Mouse (Mus musculus) macrophage (primary cell): ENCODE measurements at regions not wholly inside any gene's neighbourhood (a gene's known extent, or its start where the extent isn't known, plus 50 kb on each side); places are given as distances from the start of the nearest gene placed in this dataset.

Source experiments
- H3K27ac ChIP-seq: fragments of 350-480 bp; formaldehyde crosslinking; 2 replicates; pipeline ENCODE4 v1.9.0; 2021
- H3K36me3 ChIP-seq: fragments of 350-480 bp; formaldehyde crosslinking; 2 replicates; pipeline ENCODE4 v1.9.0; 2021; ENCODE audit errors: inconsistent target
- H3K4me3 ChIP-seq: fragments of 350-480 bp; formaldehyde crosslinking; 2 replicates; pipeline ENCODE4 v1.9.0; 2021; ENCODE audit errors: inconsistent target
- H3K79me2 ChIP-seq: fragments of 350-480 bp; formaldehyde crosslinking; 2 replicates; pipeline ENCODE4 v1.9.0; 2021; ENCODE audit errors: inconsistent target
- WGBS: methylation state at CpG from one replicate; pipeline ENCODE4 v1.1.7; 2026; ENCODE audit warnings: inconsistent platforms; ENCODE audit not compliant: missing documents; 5-methylcytosine and 5-hydroxymethylcytosine counted together

GRCm38 (mm10) chr8:125336799-125337198 lies 232.8 kb downstream of the Sipa1l2 start:
- WGBS = 52% methylated on average over 3 of the region's 3 CpGs
- H3K79me2 ChIP-seq = no peaks in the 10 kb centered on the region
- no peak overlapping the region for H3K27ac ChIP-seq

GRCm38 (mm10) chr8:125335575-125336370 lies 233.8 kb downstream of the Sipa1l2 start:
- WGBS = 95% methylated on average over 28 of the region's 28 CpGs
- H3K4me3 ChIP-seq = no peak overlapping the region
- H3K27ac ChIP-seq = no peak overlapping the region
- no peaks in the 10 kb centered on the region for H3K36me3 ChIP-seq
- H3K79me2 ChIP-seq = no peaks in the 10 kb centered on the region

More at GRCm38 (mm10) chr8:125336799-125337198, 232.8 kb downstream of the Sipa1l2 start:
- H3K4me3 ChIP-seq = no peak overlapping the region
- no peaks in the 10 kb centered on the region for H3K36me3 ChIP-seq

- Histone ChIP-seq H3K79me2 (no peaks in the 10 kb centered on the region), H3K36me3 (no peaks in the 10 kb centered on the region), H3K27ac (no peak overlapping the region), H3K4me3 (no peak overlapping the region)
- 90% methylated on average over 6 of the region's 6 CpGs for WGBS
These were observed 234.4 kb downstream of the Sipa1l2 start for GRCm38 (mm10) chr8:125335171-125335570.

- Histone ChIP-seq H3K27ac (no peak overlapping the region), H3K79me2 (no peaks in the 10 kb centered on the region), H3K4me3 (no peak overlapping the region), H3K36me3 (no peaks in the 10 kb centered on the region)
- WGBS = 96% methylated on average over 6 of the region's 6 CpGs
These were observed 239.0 kb downstream of the Sipa1l2 start for GRCm38 (mm10) chr8:125330638-125331037.

- 77% methylated on average over 4 of the region's 4 CpGs for WGBS
- H3K36me3 ChIP-seq = no peaks in the 10 kb centered on the region
- H3K27ac ChIP-seq = no peak overlapping the region
- no peak overlapping the region for H3K4me3 ChIP-seq
- no peaks in the 10 kb centered on the region for H3K79me2 ChIP-seq
These were observed 241.0 kb downstream of the Sipa1l2 start for GRCm38 (mm10) chr8:125328650-125329049.

- WGBS = 86% methylated on average over 12 of the region's 13 CpGs
These were observed 241.9 kb downstream of the Sipa1l2 start for GRCm38 (mm10) chr8:125327551-125328262.

GRCm38 (mm10) chr8:125327006-125327405 lies 242.6 kb downstream of the Sipa1l2 start:
- WGBS = 76% methylated on average over 6 of the region's 6 CpGs
- Histone ChIP-seq H3K4me3 (no peak overlapping the region), H3K36me3 (no peaks in the 10 kb centered on the region), H3K79me2 (no peaks in the 10 kb centered on the region), H3K27ac (peak overlapping the region; percentile 13; the same call in 1 of the 2 replicates)

More at GRCm38 (mm10) chr8:125327551-125328262, 241.9 kb downstream of the Sipa1l2 start:
- no peaks in the 10 kb centered on the region for H3K79me2 ChIP-seq
- no peak overlapping the region for H3K27ac ChIP-seq
- no peaks in the 10 kb centered on the region for H3K36me3 ChIP-seq
- H3K4me3 ChIP-seq = no peak overlapping the region

- Histone ChIP-seq H3K4me3 (no peak overlapping the region), H3K27ac (no peak overlapping the region), H3K36me3 (no peaks in the 10 kb centered on the region), H3K79me2 (no peaks in the 10 kb centered on the region)
- 96% methylated on average over 6 of the region's 6 CpGs for WGBS
These were observed 243.9 kb downstream of the Sipa1l2 start for GRCm38 (mm10) chr8:125325736-125326135.

GRCm38 (mm10) chr8:125322561-125322960 lies 247.0 kb downstream of the Sipa1l2 start:
- WGBS = 97% methylated on average over 3 of the region's 3 CpGs
- Histone ChIP-seq H3K36me3 (no peaks in the 10 kb centered on the region), H3K4me3 (no peak overlapping the region), H3K79me2 (no peaks in the 10 kb centered on the region), H3K27ac (no peak overlapping the region)

- WGBS = 97% methylated on average over 6 of the region's 6 CpGs
- Histone ChIP-seq H3K4me3 (no peak overlapping the region), H3K36me3 (no peaks in the 10 kb centered on the region), H3K27ac (no peak overlapping the region), H3K79me2 (no peaks in the 10 kb centered on the region)
These were observed 252.0 kb downstream of the Sipa1l2 start for GRCm38 (mm10) chr8:125317584-125317991.

GRCm38 (mm10) chr8:125315736-125316135 lies 253.9 kb downstream of the Sipa1l2 start:
- Histone ChIP-seq H3K79me2 (no peaks in the 10 kb centered on the region), H3K36me3 (no peaks in the 10 kb centered on the region), H3K4me3 (no peak overlapping the region), H3K27ac (no peak overlapping the region)
- WGBS = 100% methylated on average over 4 of the region's 4 CpGs

GRCm38 (mm10) chr8:125314996-125315395 lies 254.6 kb downstream of the Sipa1l2 start:
- H3K4me3 ChIP-seq = no peak overlapping the region
- H3K79me2 ChIP-seq = no peaks in the 10 kb centered on the region
- 77% methylated on average over 6 of the region's 6 CpGs for WGBS
- no peaks in the 10 kb centered on the region for H3K36me3 ChIP-seq
- H3K27ac ChIP-seq = no peak overlapping the region

- H3K36me3 ChIP-seq = no peaks in the 10 kb centered on the region
- no peak overlapping the region for H3K4me3 ChIP-seq
- no peak overlapping the region for H3K27ac ChIP-seq
- no peaks in the 10 kb centered on the region for H3K79me2 ChIP-seq
- WGBS = 89% methylated on average over 10 of the region's 10 CpGs
These were observed 255.2 kb downstream of the Sipa1l2 start for GRCm38 (mm10) chr8:125314221-125314984.

GRCm38 (mm10) chr8:125311228-125312053 lies 257.4 kb downstream of the Disc1 start:
- 66% methylated on average over 11 of the region's 11 CpGs for WGBS
- Histone ChIP-seq H3K27ac (no peak overlapping the region), H3K79me2 (no peaks in the 10 kb centered on the region), H3K4me3 (no peak overlapping the region), H3K36me3 (no peaks in the 10 kb centered on the region)
